Mouse (Mus musculus): ENCODE measurements at regions not wholly inside any gene's neighbourhood (a gene's known extent, or its start where the extent isn't known, plus 50 kb on each side); places are given as distances from the start of the nearest gene placed in this dataset.

- H3K9me3 ChIP-seq (replicated peaks; ENCODE audit: low read length): no peaks in the 10 kb centered on the region
- H3K27me3 ChIP-seq (replicated peaks): no peaks in the 10 kb centered on the region
- TF ChIP-seq JUN (IDR thresholded peaks at IDR 0.05; ENCODE audit: insufficient read depth, low read depth, low read length): no peak
- TF ChIP-seq NELFE (IDR thresholded peaks at IDR 0.05; ENCODE audit: low read depth, low read length): no peak
- no peak for TF ChIP-seq E2F4 (IDR thresholded peaks at IDR 0.05; ENCODE audit: insufficient replicate concordance, low read depth, low read length)
- no peak for TF ChIP-seq POLR2A (IDR thresholded peaks at IDR 0.05; ENCODE audit: low read depth, low read length)
- TF ChIP-seq CHD2 (IDR thresholded peaks at IDR 0.05; ENCODE audit: low read length): no peak
- TF ChIP-seq NRF1 (IDR thresholded peaks at IDR 0.05; ENCODE audit: low read depth, low read length): no peak
- TF ChIP-seq PAX5 (IDR thresholded peaks at IDR 0.05; ENCODE audit: low read length): no peak
- no peak for TF ChIP-seq ZKSCAN1 (IDR thresholded peaks at IDR 0.05; ENCODE audit: borderline replicate concordance, low read depth, low read length)
- no peak for TF ChIP-seq UBTF (IDR thresholded peaks at IDR 0.05; ENCODE audit: low read depth, low read length)
- H3K4me3 ChIP-seq (replicated peaks in 1 of 3; ENCODE audit: low read depth in 2 of 3, low read length in 2 of 3, poor library complexity in 1 of 3): no peak overlapping the region
- no peak overlapping the region for H3K27ac ChIP-seq (ENCODE audit: insufficient read depth, low read depth)
- DNase-seq (ENCODE audit: extremely low read depth): no peak
- H3K79me2 ChIP-seq (replicated peaks; ENCODE audit: control insufficient read depth, extremely low read depth, insufficient read depth, poor library complexity, severe bottlenecking): no peaks in the 10 kb centered on the region
- dilution Hi-C loops (cut with MboI; ENCODE audit: extremely low pct_ligation_motif_present, extremely low pct_unique_long_range_greater_than_20kb, low sequenced_read_pairs): no loop called here
- no peaks in the 10 kb centered on the region for H3K4me1 ChIP-seq (ENCODE audit: control insufficient read depth in 1 of 2, insufficient read depth in 2 of 2)
- no peak overlapping the region for H3K9ac ChIP-seq (ENCODE audit: insufficient read depth, low read depth)
- H3K4me2 ChIP-seq (ENCODE audit: insufficient read depth, low read depth, poor library complexity, severe bottlenecking): no peak overlapping the region
- in situ Hi-C loops (cut with MboI; ENCODE audit: low pct_ligation_motif_present, low pct_unique_long_range_greater_than_20kb, low sequenced_read_pairs): no loop called here
- no peaks in the 10 kb centered on the region for H3K36me3 ChIP-seq (replicated peaks in 1 of 2; ENCODE audit: control insufficient read depth in 1 of 2, insufficient read depth in 1 of 2, low read length in 1 of 2)
Observed at GRCm38 (mm10) chr17:9747893-9748292, 78.4 kb upstream of the Pabpc6 start.

GRCm38 (mm10) chr17:9743342-9743741, 73.8 kb upstream of the Pabpc6 start:
- Histone ChIP-seq H3K79me2 (replicated peaks; ENCODE audit: control insufficient read depth, extremely low read depth, insufficient read depth, poor library complexity, severe bottlenecking) (no peaks in the 10 kb centered on the region), H3K27me3 (replicated peaks) (no peaks in the 10 kb centered on the region), H3K4me2 (ENCODE audit: insufficient read depth, low read depth, poor library complexity, severe bottlenecking) (no peak overlapping the region), H3K36me3 (replicated peaks in 1 of 2; ENCODE audit: control insufficient read depth in 1 of 2, insufficient read depth in 1 of 2, low read length in 1 of 2) (no peaks in the 10 kb centered on the region), H3K9me3 (replicated peaks; ENCODE audit: low read length) (no peaks in the 10 kb centered on the region), H3K9ac (ENCODE audit: insufficient read depth, low read depth) (no peak overlapping the region), H3K4me3 (replicated peaks in 1 of 3; ENCODE audit: low read depth in 2 of 3, low read length in 2 of 3, poor library complexity in 1 of 3) (no peak overlapping the region), H3K27ac (ENCODE audit: insufficient read depth, low read depth) (no peak overlapping the region), H3K4me1 (ENCODE audit: control insufficient read depth in 1 of 2, insufficient read depth in 2 of 2) (no peaks in the 10 kb centered on the region)
- in situ Hi-C loops (cut with MboI; ENCODE audit: low pct_ligation_motif_present, low pct_unique_long_range_greater_than_20kb, low sequenced_read_pairs) (no loop called here), dilution Hi-C loops (cut with MboI; ENCODE audit: extremely low pct_ligation_motif_present, extremely low pct_unique_long_range_greater_than_20kb, low sequenced_read_pairs) (no loop called here)
- no peak for DNase-seq (ENCODE audit: extremely low read depth)
- no peak for TF ChIP-seq HCFC1 (IDR thresholded peaks at IDR 0.05; ENCODE audit: low read depth, low read length)

GRCm38 (mm10) chr17:9741321-9741720, 71.8 kb upstream of the Pabpc6 start:
- Histone ChIP-seq H3K36me3 (replicated peaks in 1 of 2; ENCODE audit: control insufficient read depth in 1 of 2, insufficient read depth in 1 of 2, low read length in 1 of 2) (no peaks in the 10 kb centered on the region), H3K9ac (ENCODE audit: insufficient read depth, low read depth) (no peak overlapping the region), H3K9me3 (replicated peaks; ENCODE audit: low read length) (no peaks in the 10 kb centered on the region), H3K4me3 (replicated peaks in 1 of 3; ENCODE audit: low read depth in 2 of 3, low read length in 2 of 3, poor library complexity in 1 of 3) (no peak overlapping the region), H3K4me2 (ENCODE audit: insufficient read depth, low read depth, poor library complexity, severe bottlenecking) (no peak overlapping the region), H3K4me1 (ENCODE audit: control insufficient read depth in 1 of 2, insufficient read depth in 2 of 2) (no peaks in the 10 kb centered on the region), H3K27me3 (replicated peaks) (no peaks in the 10 kb centered on the region), H3K27ac (ENCODE audit: insufficient read depth, low read depth) (no peak overlapping the region), H3K79me2 (replicated peaks; ENCODE audit: control insufficient read depth, extremely low read depth, insufficient read depth, poor library complexity, severe bottlenecking) (no peaks in the 10 kb centered on the region)
- in situ Hi-C loops (cut with MboI; ENCODE audit: low pct_ligation_motif_present, low pct_unique_long_range_greater_than_20kb, low sequenced_read_pairs): no loop called here
- TF ChIP-seq SMC3 (IDR thresholded peaks at IDR 0.05; ENCODE audit: low read depth, low read length) (no peak), CHD1 (IDR thresholded peaks at IDR 0.05; ENCODE audit: low read depth, low read length) (no peak), SIN3A (IDR thresholded peaks at IDR 0.05; ENCODE audit: low read length) (no peak), NRF1 (IDR thresholded peaks at IDR 0.05; ENCODE audit: low read depth, low read length) (no peak), MEF2A (IDR thresholded peaks at IDR 0.05; ENCODE audit: borderline replicate concordance, low read depth, low read length) (no peak), MAZ (IDR thresholded peaks at IDR 0.05; ENCODE audit: low read depth, low read length) (no peak), ZC3H11A (IDR thresholded peaks at IDR 0.05; ENCODE audit: low read depth, low read length) (no peak), ETS1 (conservative IDR thresholded peaks at IDR 0.05; ENCODE audit: low read depth, low read length) (no peak), RCOR1 (conservative IDR thresholded peaks at IDR 0.05; ENCODE audit: low read depth, low read length) (no peak), ZKSCAN1 (IDR thresholded peaks at IDR 0.05; ENCODE audit: borderline replicate concordance, low read depth, low read length) (no peak), MXI1 (IDR thresholded peaks at IDR 0.05; ENCODE audit: low read depth, low read length) (no peak), TBP (conservative IDR thresholded peaks at IDR 0.05; ENCODE audit: low read depth, low read length) (no peak)
- dilution Hi-C loops (cut with MboI; ENCODE audit: extremely low pct_ligation_motif_present, extremely low pct_unique_long_range_greater_than_20kb, low sequenced_read_pairs): no loop called here
- DNase-seq (ENCODE audit: extremely low read depth): no peak
